Mouse (Mus musculus): Measurements from ENCODE around the gene Mreg. TPM values are rescaled to one million over a fixed set of nuclear protein-coding genes. Genes with fewer than 3 reads are reported as not detected.

Mreg gene
- polyA plus RNA-seq, 1 experiment from 2014 or later, result 7.1 TPM

DNA sequence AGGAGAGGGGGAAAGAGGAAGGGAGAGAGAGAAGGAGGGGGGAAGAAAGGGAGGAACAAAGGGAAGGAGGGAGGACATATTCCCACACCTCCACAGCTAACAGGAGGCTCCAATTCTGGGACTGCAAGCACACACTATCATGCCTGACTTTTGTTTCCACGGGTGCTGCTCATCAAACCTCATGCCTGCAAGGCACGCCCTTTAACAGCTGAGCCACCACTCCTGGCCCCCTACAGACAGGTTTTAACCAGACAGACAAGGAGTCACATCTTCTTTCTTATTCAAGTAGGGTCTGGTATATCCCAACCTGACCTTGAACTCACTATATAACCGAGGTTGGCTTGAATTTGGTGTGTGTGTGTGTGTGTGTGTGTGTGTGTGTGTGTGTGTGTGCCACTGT lies 7.0 kb downstream of the Mreg start:
- Histone ChIP-seq H3K27me3 (replicated peaks; ENCODE audit: control insufficient read depth, insufficient read depth, low read length) (no peaks in the 10 kb centered on the region), H3K4me3 (ENCODE audit: low read depth, low read length) (no peak overlapping the region), H3K27ac (ENCODE audit: low read depth, low read length) (no peak overlapping the region), H3K9me3 (ENCODE audit: control insufficient read depth, low read length) (no peaks in the 10 kb centered on the region), H3K36me3 (ENCODE audit: control insufficient read depth, insufficient read depth, low read length) (no peaks in the 10 kb centered on the region), H3K4me1 (replicated peaks; ENCODE audit: control insufficient read depth, insufficient read depth, low read length) (no peaks in the 10 kb centered on the region), H3K9ac (ENCODE audit: low read depth, low read length) (no peak overlapping the region), H3K4me2 (no peak overlapping the region)
- 64% methylated on average over 3 of the region's 3 CpGs for WGBS
- ATAC-seq (replicated peaks; ENCODE audit: low FRiP score) (no peak), DNase-seq (ENCODE audit: low spot score) (no peak)

DNA sequence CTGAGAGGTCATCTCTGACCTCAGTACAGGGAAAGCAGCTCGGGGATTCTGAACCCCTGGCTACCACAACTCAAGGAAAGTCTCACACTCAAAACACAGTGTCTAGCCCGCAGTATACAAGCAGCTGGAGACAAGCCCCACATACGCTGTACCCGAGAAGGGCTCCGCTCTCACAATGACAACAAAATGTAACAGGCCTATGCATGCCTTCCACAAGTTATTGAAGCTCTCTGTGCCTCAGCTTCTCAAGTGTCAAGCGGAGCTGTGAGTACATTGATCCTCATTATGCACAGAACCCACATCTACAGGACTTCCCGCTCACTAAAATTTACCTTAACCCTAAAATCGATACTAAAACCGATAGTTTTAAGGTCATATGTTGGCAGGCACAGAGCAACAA lies 8.9 kb downstream of the Mreg start:
- H3K4me2 ChIP-seq, result no peak overlapping the region

GRCm38 (mm10) chr1:72202705-72203104 lies 9.4 kb downstream of the Mreg start:
- DNase-seq (ENCODE audit: low spot score) (no peak), ATAC-seq (replicated peaks; ENCODE audit: low FRiP score) (no peak)
- Histone ChIP-seq H3K27ac (ENCODE audit: low read depth, low read length) (no peak overlapping the region), H3K9ac (ENCODE audit: low read depth, low read length) (no peak overlapping the region), H3K4me3 (ENCODE audit: low read depth, low read length) (no peak overlapping the region), H3K9me3 (ENCODE audit: control insufficient read depth, low read length) (no peaks in the 10 kb centered on the region), H3K4me1 (replicated peaks; ENCODE audit: control insufficient read depth, insufficient read depth, low read length) (no peaks in the 10 kb centered on the region), H3K27me3 (replicated peaks; ENCODE audit: control insufficient read depth, insufficient read depth, low read length) (no peaks in the 10 kb centered on the region), H3K4me2 (no peak overlapping the region), H3K36me3 (ENCODE audit: control insufficient read depth, insufficient read depth, low read length) (no peaks in the 10 kb centered on the region)
- WGBS, result 90% methylated on average over 7 of the region's 7 CpGs

More for the DNA sequence above, 8.9 kb downstream of the Mreg start:
- H3K9ac ChIP-seq (ENCODE audit: low read depth, low read length), result no peak overlapping the region
- H3K36me3 ChIP-seq (ENCODE audit: control insufficient read depth, insufficient read depth, low read length), result no peaks in the 10 kb centered on the region
- ATAC-seq (replicated peaks; ENCODE audit: low FRiP score), result no peak
- H3K27ac ChIP-seq (ENCODE audit: low read depth, low read length), result no peak overlapping the region
- no peaks in the 10 kb centered on the region for H3K27me3 ChIP-seq (replicated peaks; ENCODE audit: control insufficient read depth, insufficient read depth, low read length)
- 83% methylated on average over 9 of the region's 9 CpGs for WGBS
- H3K4me3 ChIP-seq (ENCODE audit: low read depth, low read length), result no peak overlapping the region
- no peaks in the 10 kb centered on the region for H3K9me3 ChIP-seq (ENCODE audit: control insufficient read depth, low read length)
- no peak for DNase-seq (ENCODE audit: low spot score)
- H3K4me1 ChIP-seq (replicated peaks; ENCODE audit: control insufficient read depth, insufficient read depth, low read length), result no peaks in the 10 kb centered on the region

GRCm38 (mm10) chr1:72202068-72202467 lies 10.0 kb downstream of the Mreg start:
- H3K27ac ChIP-seq (ENCODE audit: low read depth, low read length), result no peak overlapping the region
- DNase-seq (ENCODE audit: low spot score), result no peak
- H3K4me2 ChIP-seq, result no peak overlapping the region
- no peaks in the 10 kb centered on the region for H3K9me3 ChIP-seq (ENCODE audit: control insufficient read depth, low read length)
- no peaks in the 10 kb centered on the region for H3K36me3 ChIP-seq (ENCODE audit: control insufficient read depth, insufficient read depth, low read length)
- 56% methylated on average over 2 of the region's 2 CpGs for WGBS
- no peaks in the 10 kb centered on the region for H3K27me3 ChIP-seq (replicated peaks; ENCODE audit: control insufficient read depth, insufficient read depth, low read length)
- no peaks in the 10 kb centered on the region for H3K4me1 ChIP-seq (replicated peaks; ENCODE audit: control insufficient read depth, insufficient read depth, low read length)
- no peak overlapping the region for H3K9ac ChIP-seq (ENCODE audit: low read depth, low read length)
- H3K4me3 ChIP-seq (ENCODE audit: low read depth, low read length), result no peak overlapping the region
- no peak for ATAC-seq (replicated peaks; ENCODE audit: low FRiP score)

DNA sequence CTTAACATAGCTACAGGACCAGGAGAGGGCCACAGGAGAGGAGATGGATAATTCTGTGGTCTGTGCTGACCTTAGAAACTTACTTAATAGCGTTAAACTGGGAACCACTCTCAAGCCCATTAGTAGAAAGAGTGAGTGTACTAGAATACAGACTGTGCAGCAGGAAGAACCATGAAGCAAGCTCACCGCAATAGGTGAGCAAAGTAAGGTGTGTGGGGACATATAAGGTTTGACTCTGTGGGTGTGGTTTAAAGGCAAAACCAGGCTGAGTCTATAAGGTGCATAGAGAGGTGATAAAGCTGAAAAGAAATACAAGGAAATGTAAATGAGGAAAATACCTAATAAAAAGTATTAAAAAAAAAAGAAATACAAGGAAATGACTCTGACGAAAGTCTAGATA lies 11.0 kb downstream of the Mreg start:
- Histone ChIP-seq H3K9me3 (ENCODE audit: control insufficient read depth, low read length) (no peaks in the 10 kb centered on the region), H3K4me1 (replicated peaks; ENCODE audit: control insufficient read depth, insufficient read depth, low read length) (no peaks in the 10 kb centered on the region), H3K27me3 (replicated peaks; ENCODE audit: control insufficient read depth, insufficient read depth, low read length) (no peaks in the 10 kb centered on the region), H3K4me2 (no peak overlapping the region), H3K27ac (ENCODE audit: low read depth, low read length) (no peak overlapping the region), H3K9ac (ENCODE audit: low read depth, low read length) (no peak overlapping the region), H3K4me3 (ENCODE audit: low read depth, low read length) (no peak overlapping the region), H3K36me3 (ENCODE audit: control insufficient read depth, insufficient read depth, low read length) (no peaks in the 10 kb centered on the region)
- ATAC-seq (replicated peaks; ENCODE audit: low FRiP score) (no peak), DNase-seq (ENCODE audit: low spot score) (no peak)
- 82% methylated on average over 3 of the region's 3 CpGs for WGBS

DNA sequence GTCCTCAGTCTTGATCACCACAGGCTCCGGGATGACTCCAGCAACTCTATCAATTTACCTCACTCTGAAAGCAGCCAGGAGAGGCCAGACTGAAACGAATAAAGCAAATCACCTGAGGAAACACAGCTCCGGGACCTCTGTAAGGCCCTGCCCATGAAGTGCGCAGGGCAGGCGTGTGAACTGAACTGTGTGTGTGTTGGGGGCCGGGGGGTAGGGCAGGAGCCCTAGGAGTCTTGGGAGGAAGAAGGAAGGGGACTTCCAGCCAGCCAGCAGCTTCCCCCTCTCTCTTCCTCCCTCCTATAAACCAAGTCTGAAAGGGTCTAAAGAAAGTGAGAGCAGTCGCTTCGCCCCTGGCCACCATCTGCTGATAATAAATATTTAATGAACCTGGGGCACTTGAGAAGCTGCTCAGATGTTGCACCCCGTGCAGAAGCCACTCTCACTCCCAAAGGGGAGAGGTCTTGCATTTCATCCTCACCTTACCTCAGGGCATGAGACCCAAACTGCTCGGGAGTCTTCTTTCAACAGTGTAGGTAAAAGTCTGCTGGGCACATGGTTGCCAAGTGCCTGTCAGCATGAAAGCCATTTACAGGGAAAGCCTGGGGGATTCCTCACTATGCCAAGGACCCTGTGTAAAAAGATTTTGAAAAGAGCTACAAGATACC lies 13.8 kb downstream of the Mreg start:
- Histone ChIP-seq H3K27ac (ENCODE audit: low read depth, low read length) (no peak overlapping the region), H3K4me3 (ENCODE audit: low read depth, low read length) (no peak overlapping the region), H3K9ac (ENCODE audit: low read depth, low read length) (no peak overlapping the region), H3K4me1 (replicated peaks; ENCODE audit: control insufficient read depth, insufficient read depth, low read length) (no peaks in the 10 kb centered on the region), H3K36me3 (ENCODE audit: control insufficient read depth, insufficient read depth, low read length) (no peaks in the 10 kb centered on the region), H3K27me3 (replicated peaks; ENCODE audit: control insufficient read depth, insufficient read depth, low read length) (no peaks in the 10 kb centered on the region), H3K9me3 (ENCODE audit: control insufficient read depth, low read length) (no peaks in the 10 kb centered on the region), H3K4me2 (no peak overlapping the region)
- WGBS, result 72% methylated on average over 10 of the region's 10 CpGs
- DNase-seq (ENCODE audit: low spot score) (no peak), ATAC-seq (replicated peaks; ENCODE audit: low FRiP score) (no peak)

GRCm38 (mm10) chr1:72196626-72197359 lies 15.3 kb downstream of the Mreg start:
- Histone ChIP-seq H3K9me3 (ENCODE audit: control insufficient read depth, low read length) (no peaks in the 10 kb centered on the region), H3K4me1 (replicated peaks; ENCODE audit: control insufficient read depth, insufficient read depth, low read length) (no peaks in the 10 kb centered on the region), H3K36me3 (ENCODE audit: control insufficient read depth, insufficient read depth, low read length) (no peaks in the 10 kb centered on the region), H3K27ac (ENCODE audit: low read depth, low read length) (no peak overlapping the region), H3K27me3 (replicated peaks; ENCODE audit: control insufficient read depth, insufficient read depth, low read length) (no peaks in the 10 kb centered on the region), H3K4me2 (no peak overlapping the region), H3K4me3 (ENCODE audit: low read depth, low read length) (no peak overlapping the region), H3K9ac (ENCODE audit: low read depth, low read length) (no peak overlapping the region)
- 56% methylated on average over 10 of the region's 10 CpGs for WGBS
- DNase-seq (ENCODE audit: low spot score), result no peak
- ATAC-seq (replicated peaks; ENCODE audit: low FRiP score), result no peak

GRCm38 (mm10) chr1:72196123-72196522 lies 16.0 kb downstream of the Mreg start:
- H3K9me3 ChIP-seq (ENCODE audit: control insufficient read depth, low read length), result no peaks in the 10 kb centered on the region
- no peaks in the 10 kb centered on the region for H3K27me3 ChIP-seq (replicated peaks; ENCODE audit: control insufficient read depth, insufficient read depth, low read length)
- H3K36me3 ChIP-seq (ENCODE audit: control insufficient read depth, insufficient read depth, low read length), result no peaks in the 10 kb centered on the region
- H3K4me3 ChIP-seq (ENCODE audit: low read depth, low read length), result no peak overlapping the region
- WGBS, result 85% methylated on average over 5 of the region's 5 CpGs
- ATAC-seq (replicated peaks; ENCODE audit: low FRiP score) (no peak), DNase-seq (ENCODE audit: low spot score) (no peak)
- H3K4me1 ChIP-seq (replicated peaks; ENCODE audit: control insufficient read depth, insufficient read depth, low read length), result no peaks in the 10 kb centered on the region
- no peak overlapping the region for H3K9ac ChIP-seq (ENCODE audit: low read depth, low read length)
- no peak overlapping the region for H3K4me2 ChIP-seq
- no peak overlapping the region for H3K27ac ChIP-seq (ENCODE audit: low read depth, low read length)

DNA sequence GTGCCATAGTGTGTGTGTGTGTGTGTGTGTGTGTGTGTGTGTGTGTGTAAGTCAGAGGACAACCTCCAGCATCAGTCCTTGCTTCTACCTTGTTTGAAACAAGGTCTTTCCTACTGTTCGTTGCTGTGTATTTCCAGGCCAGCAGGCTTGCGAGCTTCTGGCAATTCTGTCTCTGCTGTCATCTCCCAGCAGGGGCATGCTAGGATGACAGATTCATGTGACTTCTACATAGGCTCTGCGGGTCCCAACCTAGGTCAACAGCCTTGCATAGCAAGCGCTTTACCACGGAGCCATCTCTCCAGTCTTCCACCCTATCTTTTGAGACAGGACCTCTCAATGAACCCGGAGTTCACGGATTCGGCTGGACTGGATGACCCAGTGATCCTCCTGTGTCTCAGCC lies 20.7 kb downstream of the Mreg start:
- DNase-seq (ENCODE audit: low spot score), result no peak
- Histone ChIP-seq H3K4me2 (no peak overlapping the region), H3K36me3 (ENCODE audit: control insufficient read depth, insufficient read depth, low read length) (no peaks in the 10 kb centered on the region), H3K9me3 (ENCODE audit: control insufficient read depth, low read length) (no peaks in the 10 kb centered on the region), H3K27me3 (replicated peaks; ENCODE audit: control insufficient read depth, insufficient read depth, low read length) (no peaks in the 10 kb centered on the region), H3K4me3 (ENCODE audit: low read depth, low read length) (no peak overlapping the region), H3K27ac (ENCODE audit: low read depth, low read length) (no peak overlapping the region), H3K9ac (ENCODE audit: low read depth, low read length) (no peak overlapping the region), H3K4me1 (replicated peaks; ENCODE audit: control insufficient read depth, insufficient read depth, low read length) (no peaks in the 10 kb centered on the region)
- ATAC-seq (replicated peaks; ENCODE audit: low FRiP score), result no peak
- 85% methylated on average over 8 of the region's 8 CpGs for WGBS
